Mouse (Mus musculus) hindbrain, embryonic 12.5 days (tissue): ENCODE measurements at regions not wholly inside any gene's neighbourhood (a gene's known extent, or its start where the extent isn't known, plus 50 kb on each side); places are given as distances from the start of the nearest gene placed in this dataset.

Source experiments
- ATAC-seq: fragments of 200-750 bp; cut with Nextera tagmentation; 2 replicates; pipeline ENCODE4 v1.8.0; 2017; ENCODE audit warnings: moderate TSS enrichment; ENCODE audit not compliant: low FRiP score
- H3K27ac ChIP-seq: fragments of 300-500 bp; sonication (generic); 2 replicates; pipeline ENCODE4 v1.5.1; 2016; ENCODE audit warnings: mild to moderate bottlenecking
- H3K27me3 ChIP-seq: fragments of 300-500 bp; sonication (generic); 2 replicates; pipeline ENCODE4 v1.6.1; 2016; ENCODE audit warnings: mild to moderate bottlenecking
- H3K36me3 ChIP-seq: fragments of 300-500 bp; sonication (generic); 2 replicates; pipeline ENCODE4 v1.6.1; 2016; ENCODE audit warnings: mild to moderate bottlenecking
- H3K4me1 ChIP-seq: fragments of 300-500 bp; sonication (generic); 2 replicates; pipeline ENCODE4 v1.6.1; 2016
- H3K4me2 ChIP-seq: fragments of 300-500 bp; sonication (generic); replicated peaks from 2 replicates; pipeline ENCODE4 v1.6.1; 2016; ENCODE audit warnings: mild to moderate bottlenecking
- H3K4me3 ChIP-seq: fragments of 300-500 bp; sonication (generic); 2 replicates; pipeline ENCODE4 v1.5.1; 2016; ENCODE audit warnings: mild to moderate bottlenecking
- H3K9ac ChIP-seq: fragments of 300-500 bp; sonication (generic); 2 replicates; pipeline ENCODE4 v1.6.1; 2016; ENCODE audit warnings: mild to moderate bottlenecking, moderate library complexity
- H3K9me3 ChIP-seq: fragments of 300-500 bp; sonication (generic); replicated peaks from 2 replicates; pipeline ENCODE4 v1.6.1; 2016; ENCODE audit warnings: mild to moderate bottlenecking
- WGBS: fragments of 180-500 bp; shearing (Covaris S2); methylation state at CpG from one replicate; pipeline ENCODE4 v1.1.7; 2016; 5-methylcytosine and 5-hydroxymethylcytosine counted together

DNA sequence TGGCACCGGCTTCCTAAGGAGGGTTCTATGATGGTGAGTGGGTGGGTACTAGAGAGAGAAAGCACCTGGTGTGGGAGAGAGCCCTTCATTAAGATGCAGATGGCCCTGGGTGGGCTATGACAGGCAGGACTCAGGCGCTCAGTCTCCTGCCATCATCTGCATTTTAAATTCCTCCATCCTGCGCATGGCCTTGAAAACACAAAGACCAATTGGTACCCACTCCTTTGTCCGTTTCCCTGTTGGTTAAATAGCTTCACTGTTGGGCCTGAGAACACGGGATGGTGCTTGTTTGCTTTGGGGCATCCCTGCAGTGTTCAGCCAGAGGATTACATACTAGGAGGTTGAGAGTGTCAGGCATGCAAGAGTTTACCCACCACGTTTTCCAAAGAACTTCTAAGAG lies 314.9 kb downstream of the Gm11011 start:
- 10% methylated on average over 6 of the region's 6 CpGs for WGBS
- H3K27ac ChIP-seq = 0 out of 2 replicates have a peak overlapping the region, but pooled peaks have one; percentile 40
- H3K27me3 ChIP-seq = no peaks in the 10 kb centered on the region

DNA sequence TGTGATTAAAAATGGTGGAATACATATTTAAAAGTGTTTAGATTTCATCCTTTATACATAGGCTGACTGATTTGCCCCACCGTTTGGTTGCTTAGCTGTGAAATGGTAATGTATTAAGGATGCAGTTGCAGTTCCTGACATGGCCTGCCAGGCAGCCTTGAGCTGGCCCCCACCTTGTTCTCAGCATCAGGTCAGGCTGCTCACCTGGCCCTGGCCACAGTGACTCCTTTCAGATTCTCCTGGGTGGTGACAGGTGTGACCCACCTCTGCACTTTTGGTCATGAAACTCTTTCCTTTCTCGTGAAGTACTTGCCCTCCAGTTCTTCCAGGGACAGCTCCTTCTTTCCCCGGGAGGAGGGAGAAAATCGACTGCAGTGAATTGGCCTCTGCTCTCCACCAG lies 315.5 kb downstream of the Gm11011 start:
- Histone ChIP-seq H3K27ac (0 out of 2 replicates have a peak overlapping the region, but pooled peaks have one; percentile 40), H3K27me3 (no peaks in the 10 kb centered on the region), H3K4me2 (no peak overlapping the region), H3K36me3 (no peaks in the 10 kb centered on the region), H3K9ac (no peak overlapping the region), H3K4me1 (peaks cover 17% of the 10 kb centered on the region), H3K9me3 (no peaks in the 10 kb centered on the region), H3K4me3 (no peak overlapping the region)
- WGBS = 33% methylated on average over 4 of the region's 4 CpGs
- ATAC-seq = no peak

More for the DNA sequence above, 314.9 kb downstream of the Gm11011 start:
- no peak overlapping the region; the same call in 1 of the 2 replicates for H3K4me2 ChIP-seq
- H3K4me3 ChIP-seq = no peak overlapping the region
- H3K36me3 ChIP-seq = no peaks in the 10 kb centered on the region
- peaks cover 17% of the 10 kb centered on the region for H3K4me1 ChIP-seq
- H3K9ac ChIP-seq = no peak overlapping the region
- peak; percentile 52 for ATAC-seq
- H3K9me3 ChIP-seq = no peaks in the 10 kb centered on the region

DNA sequence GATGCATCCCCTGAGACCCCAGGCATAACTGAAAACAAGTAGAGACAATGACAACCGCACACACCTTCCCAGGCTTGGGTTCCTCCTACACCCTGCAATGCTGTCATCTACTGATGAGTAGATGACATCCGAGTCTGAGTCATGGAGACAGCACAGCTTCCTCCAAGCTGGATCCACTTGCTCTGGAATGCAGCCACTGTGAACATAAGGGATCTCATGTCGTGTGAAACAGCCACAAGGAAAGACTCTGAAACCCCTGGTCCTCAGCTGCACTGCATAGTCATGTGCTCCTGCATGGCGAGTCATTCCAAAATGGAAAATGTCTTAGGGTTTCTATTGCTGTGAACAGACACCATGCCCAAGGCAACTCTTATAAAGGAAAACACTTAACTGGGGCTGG lies 305.2 kb upstream of the Zfp64 start:
- H3K9me3 ChIP-seq = no peaks in the 10 kb centered on the region
- no peak overlapping the region for H3K4me3 ChIP-seq
- H3K9ac ChIP-seq = no peak overlapping the region
- no peak overlapping the region for H3K4me2 ChIP-seq
- no peaks in the 10 kb centered on the region; the same call in 1 of the 2 replicates for H3K27me3 ChIP-seq
- no peak overlapping the region for H3K27ac ChIP-seq
- no peaks in the 10 kb centered on the region for H3K4me1 ChIP-seq
- 84% methylated on average over 4 of the region's 4 CpGs for WGBS
- ATAC-seq = no peak
- no peaks in the 10 kb centered on the region for H3K36me3 ChIP-seq

DNA sequence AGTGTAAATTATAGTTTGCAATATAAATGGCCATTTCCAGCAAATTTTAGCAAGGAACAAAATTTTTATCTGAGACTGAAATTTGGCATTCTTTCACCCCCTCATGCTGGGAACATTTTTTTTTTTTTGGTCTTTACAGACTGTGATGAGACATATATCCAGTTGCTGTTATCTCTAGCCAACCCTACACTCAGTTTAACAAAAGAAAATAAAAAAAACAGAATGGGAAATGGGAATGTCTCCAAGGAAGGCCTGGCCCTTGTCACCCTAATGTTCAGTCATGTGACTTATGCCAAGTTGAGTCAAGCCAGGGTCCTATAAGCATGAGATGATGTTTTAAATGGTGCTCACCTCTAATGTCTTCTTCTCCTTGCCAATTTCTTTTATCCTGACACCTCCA lies 289.2 kb upstream of the Zfp64 start:
- Histone ChIP-seq H3K4me1 (no peaks in the 10 kb centered on the region), H3K9me3 (no peaks in the 10 kb centered on the region), H3K4me3 (no peak overlapping the region), H3K27me3 (no peaks in the 10 kb centered on the region), H3K4me2 (no peak overlapping the region), H3K27ac (no peak overlapping the region), H3K36me3 (no peaks in the 10 kb centered on the region), H3K9ac (no peak overlapping the region)
- ATAC-seq = no peak

DNA sequence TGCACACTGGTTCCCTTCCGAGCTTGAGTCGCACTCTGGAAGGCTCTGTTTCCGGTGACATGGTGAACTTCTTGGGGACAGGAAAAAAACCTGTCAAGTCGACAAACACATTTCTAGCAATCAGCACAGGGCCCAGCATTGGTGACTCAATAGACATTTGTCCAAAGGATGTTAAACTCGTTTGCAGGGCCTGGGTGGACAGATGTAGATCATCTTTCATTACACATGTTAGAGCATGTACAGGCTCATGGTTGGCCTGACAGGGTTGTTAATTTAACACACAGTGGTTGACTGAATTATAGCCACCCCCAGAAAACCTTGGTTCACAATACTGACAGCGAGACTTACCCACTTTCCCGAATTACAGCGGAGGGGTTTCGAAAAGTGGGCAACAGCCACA lies 288.6 kb upstream of the Zfp64 start:
- H3K9me3 ChIP-seq = no peaks in the 10 kb centered on the region
- ATAC-seq = no peak
- no peak overlapping the region for H3K4me3 ChIP-seq
- no peaks in the 10 kb centered on the region for H3K27me3 ChIP-seq
- no peak overlapping the region for H3K4me2 ChIP-seq
- no peak overlapping the region for H3K27ac ChIP-seq
- H3K4me1 ChIP-seq = no peaks in the 10 kb centered on the region
- no peak overlapping the region for H3K9ac ChIP-seq
- no peaks in the 10 kb centered on the region for H3K36me3 ChIP-seq
- 94% methylated on average over 9 of the region's 9 CpGs for WGBS

DNA sequence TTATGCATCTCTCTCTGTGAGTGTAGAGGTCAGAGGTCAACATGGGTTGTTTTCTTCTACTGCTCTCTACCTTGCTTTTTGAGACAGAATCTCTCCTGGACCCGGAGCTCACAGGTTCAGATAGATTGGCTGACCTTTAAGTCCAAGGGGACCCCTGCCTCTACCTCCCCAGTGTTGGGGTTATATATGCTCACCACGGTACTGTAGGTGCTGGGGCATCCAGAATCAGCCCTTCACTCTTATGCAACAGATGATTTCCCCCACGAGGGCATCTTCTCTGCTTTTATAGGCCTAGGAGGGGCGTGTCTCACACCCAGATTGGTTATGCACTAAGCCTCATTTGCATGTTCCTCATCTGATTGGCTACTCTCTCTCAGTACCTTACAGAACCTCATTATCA lies 282.5 kb upstream of the Zfp64 start:
- no peak overlapping the region for H3K27ac ChIP-seq
- no peaks in the 10 kb centered on the region for H3K4me1 ChIP-seq
- H3K4me3 ChIP-seq = no peak overlapping the region
- 91% methylated on average over 4 of the region's 4 CpGs for WGBS
- H3K4me2 ChIP-seq = no peak overlapping the region
- no peak overlapping the region for H3K9ac ChIP-seq
- H3K9me3 ChIP-seq = no peaks in the 10 kb centered on the region
- no peaks in the 10 kb centered on the region for H3K36me3 ChIP-seq
- no peak for ATAC-seq
- H3K27me3 ChIP-seq = no peaks in the 10 kb centered on the region

DNA sequence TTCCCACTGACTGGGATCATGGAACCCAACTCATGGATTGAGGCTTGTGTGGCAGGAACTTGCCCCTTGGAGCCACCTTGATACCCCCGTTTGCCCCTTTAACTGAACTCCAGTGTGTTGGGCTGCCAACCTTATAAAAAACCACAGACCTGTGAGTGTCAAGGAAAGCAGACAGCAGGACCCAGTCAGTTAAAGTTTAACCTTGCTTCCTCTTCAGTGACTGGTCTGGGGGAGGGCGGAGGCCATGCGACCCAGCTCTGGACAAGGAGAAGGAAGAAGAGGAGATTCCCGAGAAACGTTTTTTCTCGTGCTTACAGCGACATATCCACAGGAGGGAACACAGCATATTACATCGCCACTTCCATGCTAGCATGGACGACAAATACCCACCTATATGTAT lies 281.9 kb upstream of the Zfp64 start:
- H3K4me1 ChIP-seq = no peaks in the 10 kb centered on the region
- H3K9ac ChIP-seq = no peak overlapping the region
- ATAC-seq = no peak
- H3K4me3 ChIP-seq = no peak overlapping the region
- no peaks in the 10 kb centered on the region for H3K36me3 ChIP-seq
- no peaks in the 10 kb centered on the region for H3K27me3 ChIP-seq
- WGBS = 94% methylated on average over 9 of the region's 9 CpGs
- H3K4me2 ChIP-seq = no peak overlapping the region
- no peak overlapping the region for H3K27ac ChIP-seq
- no peaks in the 10 kb centered on the region for H3K9me3 ChIP-seq

DNA sequence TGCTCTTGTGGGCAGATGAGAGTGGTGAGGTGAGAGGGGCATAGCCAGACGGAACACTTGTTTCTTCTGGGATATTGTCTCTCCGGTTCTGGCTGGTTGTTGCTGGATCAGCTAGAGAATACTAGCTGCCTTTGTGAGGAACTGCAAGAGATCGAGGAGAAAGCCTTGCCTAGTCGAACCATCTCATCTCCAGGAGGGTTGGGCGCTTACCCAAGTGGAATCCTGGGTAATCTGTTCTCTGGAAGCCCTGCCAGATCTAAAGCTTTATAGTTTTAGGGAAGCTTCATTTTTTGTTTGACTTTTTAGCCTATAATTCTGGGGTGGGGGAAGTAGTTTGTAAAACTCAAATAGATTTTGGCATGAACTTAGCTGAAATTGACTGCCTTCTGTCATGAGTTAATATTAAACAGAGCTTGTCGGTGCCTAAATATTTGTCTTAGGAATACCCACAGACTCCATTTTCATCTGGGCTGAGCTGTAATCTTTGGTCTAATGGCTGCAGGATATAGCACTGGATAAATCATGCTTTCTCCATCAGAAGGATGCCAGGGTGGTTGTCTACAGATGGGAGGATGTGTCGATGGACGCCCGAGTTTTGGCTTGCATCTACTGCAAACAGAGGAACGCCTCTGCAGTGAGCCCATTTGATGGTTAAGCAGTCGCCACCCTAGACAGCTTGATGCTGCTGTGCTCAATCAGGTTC lies 279.1 kb upstream of the Zfp64 start:
- Histone ChIP-seq H3K9ac (no peak overlapping the region), H3K4me1 (no peaks in the 10 kb centered on the region), H3K4me2 (no peak overlapping the region), H3K36me3 (no peaks in the 10 kb centered on the region), H3K27ac (no peak overlapping the region), H3K9me3 (no peaks in the 10 kb centered on the region), H3K27me3 (no peaks in the 10 kb centered on the region), H3K4me3 (no peak overlapping the region)
- ATAC-seq = no peak
- 95% methylated on average over 11 of the region's 11 CpGs for WGBS

DNA sequence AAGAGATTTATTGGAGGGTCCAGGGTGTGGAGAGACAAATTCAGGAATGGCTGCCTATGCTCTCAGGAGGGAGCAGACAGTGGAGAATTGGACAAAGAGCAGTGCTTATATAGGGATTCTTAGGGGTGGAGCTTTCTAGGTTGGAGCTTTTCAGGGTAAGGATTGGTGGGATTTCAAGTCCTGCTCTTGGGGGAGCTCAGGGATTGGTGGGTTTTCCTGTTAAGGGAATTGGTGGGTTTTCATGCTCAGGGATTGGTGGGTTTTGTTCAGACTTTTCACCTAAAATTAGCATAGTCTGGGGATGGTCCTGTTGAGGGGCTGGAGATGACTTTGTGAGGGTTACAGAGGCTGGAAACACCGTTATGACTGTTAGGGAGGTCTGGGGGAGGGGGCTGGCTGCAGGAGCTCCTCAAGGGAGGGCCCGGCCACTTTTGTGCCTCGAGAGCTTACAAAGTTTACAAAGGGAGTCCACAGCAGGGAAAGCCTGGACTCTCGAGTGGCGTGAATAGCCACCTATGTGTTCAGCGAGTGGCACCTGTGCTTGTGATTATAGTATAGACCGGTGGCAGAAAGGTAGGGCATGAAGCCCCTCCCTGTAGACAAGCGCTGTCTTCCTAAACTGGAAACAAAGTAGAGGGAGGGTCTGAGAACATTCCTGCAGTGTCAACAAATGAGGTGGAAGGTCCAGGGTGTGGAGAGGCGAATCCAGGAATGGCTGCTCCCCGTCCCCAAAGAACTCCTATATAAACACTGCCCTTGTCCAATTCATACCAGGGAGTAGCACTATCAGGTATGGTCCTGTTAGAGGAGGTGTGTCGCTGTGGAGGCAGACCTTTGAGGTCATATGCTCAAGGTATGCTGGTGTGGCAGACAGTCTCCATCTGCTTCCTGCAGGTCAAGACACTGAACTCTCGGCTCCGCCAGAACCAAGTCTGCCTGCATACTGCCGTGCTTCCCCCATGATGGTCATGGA lies 278.1 kb upstream of the Zfp64 start:
- Histone ChIP-seq H3K27ac (no peak overlapping the region), H3K4me2 (no peak overlapping the region), H3K9me3 (no peaks in the 10 kb centered on the region; the same call in 1 of the 2 replicates), H3K4me3 (no peak overlapping the region), H3K36me3 (no peaks in the 10 kb centered on the region), H3K9ac (no peak overlapping the region), H3K4me1 (no peaks in the 10 kb centered on the region), H3K27me3 (no peaks in the 10 kb centered on the region)
- no peak for ATAC-seq
- WGBS = 83% methylated on average over 14 of the region's 14 CpGs

DNA sequence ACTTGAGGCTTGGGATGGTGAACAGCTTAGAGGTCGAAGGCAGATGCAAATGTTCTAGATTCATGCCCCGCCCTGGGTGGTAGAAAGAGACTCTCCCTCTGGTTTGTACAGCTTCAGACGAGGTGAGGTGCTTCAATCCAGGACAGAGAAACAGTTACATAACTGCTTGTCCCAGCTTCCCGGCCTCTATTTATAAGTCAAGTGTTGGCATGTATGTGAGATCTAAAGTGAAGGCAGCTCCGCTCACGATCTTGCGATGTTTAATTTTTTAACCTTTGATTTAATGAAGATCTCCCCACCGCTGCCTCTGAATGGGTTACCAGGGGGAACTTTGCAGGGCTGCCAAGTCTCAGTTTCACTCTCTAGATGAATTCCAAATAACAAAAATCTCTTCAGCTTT lies 266.9 kb upstream of the Zfp64 start:
- H3K9ac ChIP-seq = no peak overlapping the region
- H3K27ac ChIP-seq = no peak overlapping the region
- ATAC-seq = no peak
- H3K4me2 ChIP-seq = no peak overlapping the region
- H3K27me3 ChIP-seq = no peaks in the 10 kb centered on the region
- no peaks in the 10 kb centered on the region for H3K4me1 ChIP-seq
- H3K9me3 ChIP-seq = no peaks in the 10 kb centered on the region
- no peak overlapping the region for H3K4me3 ChIP-seq
- H3K36me3 ChIP-seq = no peaks in the 10 kb centered on the region
- 88% methylated on average over 8 of the region's 8 CpGs for WGBS

DNA sequence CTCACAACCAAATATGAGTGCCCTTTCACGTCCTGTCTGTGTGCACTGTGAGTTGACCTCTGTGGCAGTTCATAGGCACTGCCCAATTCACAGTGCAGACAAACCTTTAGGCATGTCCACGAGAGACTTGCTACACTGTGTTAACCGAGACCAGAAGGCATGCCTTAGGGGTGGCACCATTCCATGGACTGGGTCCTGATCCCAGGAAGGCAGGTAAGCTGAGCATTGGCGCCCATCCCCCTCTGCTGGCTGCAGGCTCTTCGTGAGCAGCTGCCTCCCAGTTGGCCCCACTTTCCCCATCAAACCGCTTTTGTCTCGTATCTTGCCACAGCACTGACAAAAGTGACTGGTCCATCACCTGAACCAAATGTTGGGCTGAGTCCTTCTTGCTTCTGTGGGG lies 265.8 kb upstream of the Zfp64 start:
- ATAC-seq = no peak
- Histone ChIP-seq H3K36me3 (no peaks in the 10 kb centered on the region), H3K4me1 (no peaks in the 10 kb centered on the region), H3K9me3 (no peaks in the 10 kb centered on the region), H3K4me3 (no peak overlapping the region), H3K27ac (no peak overlapping the region), H3K9ac (no peak overlapping the region), H3K27me3 (no peaks in the 10 kb centered on the region), H3K4me2 (no peak overlapping the region)
- 66% methylated on average over 7 of the region's 7 CpGs for WGBS

DNA sequence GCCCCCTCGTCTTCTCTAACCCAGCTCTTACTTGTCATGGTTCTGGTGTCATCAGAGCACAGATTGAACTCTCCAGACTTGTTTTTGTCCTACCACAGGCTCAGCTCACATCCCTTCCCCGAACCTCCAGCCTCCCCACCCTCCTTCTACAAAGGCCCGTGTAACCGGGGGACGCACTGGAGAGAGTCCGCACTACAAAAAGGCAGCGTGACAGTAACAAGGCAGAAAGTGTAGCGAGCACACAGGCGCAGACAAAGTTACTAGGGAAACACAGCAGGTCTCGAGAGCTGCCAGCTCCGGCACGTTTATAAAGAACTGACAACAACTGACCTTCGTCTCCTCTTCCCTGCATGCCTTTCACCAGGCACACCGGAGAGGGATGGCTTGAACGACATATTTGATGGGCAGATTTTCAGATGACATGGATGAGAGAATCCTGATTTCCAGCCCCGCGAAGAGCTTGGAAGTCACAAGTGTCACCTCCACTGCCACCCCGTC lies 260.2 kb upstream of the Zfp64 start:
- H3K9me3 ChIP-seq = no peaks in the 10 kb centered on the region
- H3K4me2 ChIP-seq = no peak overlapping the region
- no peak overlapping the region for H3K9ac ChIP-seq
- H3K4me1 ChIP-seq = peaks cover 11% of the 10 kb centered on the region
- peak overlapping the region; percentile 52 for H3K27ac ChIP-seq
- H3K36me3 ChIP-seq = no peaks in the 10 kb centered on the region
- no peak overlapping the region for H3K4me3 ChIP-seq
- no peak for ATAC-seq
- 41% methylated on average over 18 of the region's 18 CpGs for WGBS
- H3K27me3 ChIP-seq = no peaks in the 10 kb centered on the region
